Mouse (Mus musculus) 416B (cell line): ENCODE measurements around the gene Cfap70.
A peak's percentile ranks its signal among the peaks of the same experiment; 100 is the strongest.

Source experiments
- DNase-seq: peaks from one replicate; pipeline ENCODE4 v3.0.0; 2011; ENCODE audit warnings: low read depth

Cfap70 gene

DNA sequence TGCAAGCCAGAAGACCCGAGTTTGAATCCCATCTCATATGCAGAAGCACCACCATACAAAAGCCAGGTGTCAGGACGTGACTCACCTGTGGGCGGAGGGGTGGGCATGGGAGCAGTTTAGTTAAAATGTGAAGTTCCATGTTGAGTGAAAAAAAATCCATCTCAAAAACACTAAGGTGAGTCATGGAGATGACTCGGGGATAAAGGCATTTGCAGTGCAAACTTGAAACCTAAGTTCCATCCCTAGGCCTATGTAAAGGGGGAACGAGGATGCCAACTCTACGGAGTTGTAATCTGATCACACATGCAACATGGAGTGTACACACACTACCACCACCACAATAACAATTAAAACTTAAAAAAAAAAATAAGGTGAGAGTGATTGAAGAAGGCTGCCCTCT, 29.0 kb downstream of the Cfap70 start:
- DNase-seq = peak; percentile 18

DNA sequence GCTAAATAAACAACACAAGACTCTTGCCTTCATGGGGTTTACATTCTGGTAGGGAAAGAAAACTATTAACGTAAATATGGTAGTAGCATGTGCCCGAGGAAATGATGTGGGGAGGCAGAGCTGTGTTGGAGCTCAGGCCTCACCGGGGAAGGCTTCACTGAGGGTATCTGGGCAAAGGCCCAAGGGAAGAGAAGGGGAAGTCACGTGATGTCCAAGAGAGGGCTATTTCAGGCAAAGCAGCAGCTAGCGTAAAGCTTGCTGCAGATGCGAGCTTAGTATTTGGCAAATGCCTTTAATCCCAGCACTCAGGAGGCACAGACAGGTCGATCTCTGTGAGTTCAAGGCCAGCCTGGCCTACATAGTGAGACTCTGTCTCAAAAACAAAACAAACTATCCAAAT, 29.8 kb downstream of the Cfap70 start:
- peak; percentile 87 for DNase-seq

GRCm38 (mm10) chr14:20400071-20400470, 52.0 kb downstream of the Cfap70 start:
- DNase-seq = peak; percentile 72

- DNase-seq = peak; percentile 67
Observed at GRCm38 (mm10) chr14:20398864-20399263, 53.2 kb downstream of the Cfap70 start.

DNA sequence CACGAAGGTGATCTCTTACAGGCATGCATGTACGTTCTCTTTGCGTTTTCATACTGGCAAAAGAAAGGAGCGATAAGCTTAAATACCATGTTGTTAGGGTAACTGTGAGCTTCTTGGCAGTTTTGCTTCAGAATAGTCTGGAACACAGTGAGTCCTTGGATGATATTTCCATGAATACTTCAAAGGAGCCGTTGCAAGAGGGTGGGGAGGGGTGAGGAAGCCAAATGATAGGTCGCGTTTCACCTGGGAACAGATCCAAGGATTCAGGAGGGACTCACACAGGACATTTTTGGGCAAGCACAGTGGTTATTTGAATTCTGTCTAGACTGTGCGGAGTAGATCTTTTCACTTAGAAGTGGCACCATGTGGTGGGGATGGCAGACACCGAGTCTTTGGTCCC, 54.8 kb downstream of the Cfap70 start:
- DNase-seq = no peak

GRCm38 (mm10) chr14:20393205-20393913, 58.7 kb downstream of the Cfap70 start, which contains the start of gene Mrps16:
TSS of gene Mrps16 (minus strand) at chr14:20393634.
- DNase-seq = peak; percentile 97

GRCm38 (mm10) chr14:20392326-20392725, 59.7 kb downstream of the Cfap70 start:
- DNase-seq = peak; percentile 48

DNA sequence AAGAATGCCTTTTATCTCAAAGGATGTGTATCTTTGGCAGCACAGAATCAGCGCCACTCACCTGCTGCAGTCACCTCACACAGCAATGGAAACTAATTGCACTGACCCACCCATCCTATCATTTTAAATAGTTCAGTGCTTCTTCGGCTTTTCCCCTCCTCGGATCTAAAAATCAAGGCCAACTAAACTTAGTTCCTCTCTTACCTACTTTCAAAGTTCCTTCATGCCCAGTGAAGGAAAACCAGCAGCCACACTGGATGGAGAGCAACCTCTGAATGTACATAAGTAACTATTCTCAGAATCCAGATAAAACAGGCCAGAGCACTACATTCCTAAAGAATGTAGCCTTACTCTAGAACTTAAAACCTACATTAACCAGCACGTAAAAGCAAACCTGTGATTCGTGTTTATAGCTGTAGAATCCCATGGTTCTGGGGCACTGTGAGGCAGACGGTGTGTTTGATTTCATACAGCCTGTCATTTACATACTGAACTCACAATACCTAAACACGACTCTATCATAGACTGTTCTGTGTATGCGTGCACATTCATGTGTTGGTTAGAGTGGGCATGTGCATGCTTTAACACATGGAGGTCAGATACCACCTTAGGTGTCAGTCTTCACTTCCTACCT, 62.5 kb downstream of the Cfap70 start:
- no peak for DNase-seq

DNA sequence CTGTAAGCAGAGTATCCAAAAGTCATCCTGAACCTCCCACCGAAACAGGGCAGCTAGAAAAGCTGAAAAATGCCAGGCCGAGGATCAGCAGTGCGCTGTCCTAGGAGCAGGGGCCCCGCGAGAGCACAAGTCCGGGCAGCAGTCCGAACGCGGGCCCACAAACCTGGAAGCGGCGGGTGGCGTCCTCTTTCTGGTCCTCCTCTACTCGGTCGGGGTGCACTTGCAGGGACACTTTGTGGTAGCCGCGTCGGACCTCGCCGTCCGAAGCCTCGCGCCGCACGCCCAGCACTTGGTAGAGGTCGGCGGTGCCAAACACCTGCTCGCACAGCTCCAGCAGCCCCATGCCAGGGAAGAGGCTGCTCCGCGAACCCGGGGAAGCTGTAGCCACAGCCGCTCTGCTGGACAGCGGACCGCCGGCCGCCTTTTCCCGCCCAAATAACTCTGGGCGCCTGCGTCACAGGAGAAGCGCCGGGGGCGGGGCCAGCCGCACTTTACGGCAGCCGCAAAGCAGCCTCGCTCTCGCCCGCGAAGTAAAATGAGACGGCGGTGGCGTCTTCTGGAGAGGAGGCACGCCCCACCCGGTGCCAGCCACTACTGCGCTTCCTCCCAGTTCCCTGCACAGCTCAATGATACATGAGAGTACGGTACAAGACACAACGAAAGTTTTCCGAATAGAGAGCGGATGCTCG, 63.4 kb downstream of the Cfap70 start, which contains the start of gene Dnajc9:
TSS of gene Dnajc9 (minus strand) at position 470 of the 689 bp plus-strand sequence.
- peak; percentile 95 for DNase-seq

- no peak for DNase-seq
Observed at GRCm38 (mm10) chr14:20379753-20380430, 72.1 kb downstream of the Cfap70 start.

- DNase-seq = no peak
Observed at GRCm38 (mm10) chr14:20379087-20379640, 72.9 kb downstream of the Cfap70 start.

GRCm38 (mm10) chr14:20378313-20379061, 73.5 kb downstream of the Cfap70 start:
- DNase-seq = peak; percentile 52

DNA sequence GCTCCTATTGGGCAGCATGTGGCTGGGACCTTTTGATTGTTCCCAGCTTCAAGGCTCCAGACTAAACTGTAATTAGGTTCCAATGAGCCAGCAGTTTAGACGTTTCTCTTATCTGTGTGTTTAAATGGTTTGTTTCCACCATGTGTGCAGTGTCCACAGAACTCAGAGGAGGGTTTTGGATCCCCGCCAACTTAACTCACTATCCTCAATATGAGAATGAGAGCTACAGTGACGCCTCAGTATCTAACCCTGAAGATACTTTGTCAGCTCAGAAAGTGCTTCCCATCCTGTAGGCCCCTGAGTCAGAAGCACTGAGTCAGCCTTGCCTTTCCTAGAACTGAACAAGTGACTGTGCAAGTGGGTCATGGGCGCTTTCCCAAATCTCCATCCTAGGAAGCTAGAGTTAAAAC, 74.9 kb downstream of the Cfap70 start:
- peak; percentile 36 for DNase-seq

DNA sequence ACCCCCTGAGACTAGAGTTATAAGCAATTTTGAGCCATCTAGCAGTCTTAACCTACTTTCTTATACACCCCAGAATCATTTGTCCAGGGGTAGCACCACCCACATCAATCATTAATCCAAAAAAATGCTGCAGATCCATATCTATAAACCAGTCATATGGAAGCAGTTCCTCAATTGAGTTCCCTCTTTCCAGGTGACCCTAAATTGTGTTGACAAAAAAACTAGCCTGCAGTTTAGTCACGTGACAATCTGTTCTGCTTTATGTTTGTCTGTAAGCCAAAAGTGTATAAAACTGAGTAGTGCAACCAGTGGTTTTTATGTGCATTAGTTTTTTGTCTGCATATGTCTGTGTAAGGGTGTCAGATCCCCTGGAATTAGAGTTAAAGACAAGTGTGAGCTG, 80.2 kb downstream of the Cfap70 start:
- DNase-seq = no peak

DNA sequence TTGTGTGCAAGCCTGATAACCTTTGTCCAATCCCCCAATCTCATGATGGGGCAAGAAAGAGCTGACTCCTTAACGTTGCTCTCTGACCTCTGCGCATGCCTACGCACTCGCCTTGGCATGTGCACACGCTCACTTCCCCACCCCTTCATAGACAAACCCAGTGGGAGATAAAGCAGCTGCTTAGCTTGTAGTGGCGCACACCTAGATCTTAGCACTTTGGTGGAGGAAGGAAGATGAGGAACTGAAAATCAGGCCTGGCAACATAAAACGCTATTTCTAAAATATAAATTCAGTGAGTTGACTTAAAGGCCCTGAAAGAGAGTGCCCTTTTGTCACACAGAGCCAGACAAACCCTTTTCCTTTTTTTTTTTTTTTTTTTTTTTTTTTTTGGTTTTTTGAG, 81.2 kb downstream of the Cfap70 start:
- no peak for DNase-seq

- peak; percentile 33 for DNase-seq
Observed at GRCm38 (mm10) chr14:20368271-20368670, 83.8 kb downstream of the Cfap70 start.

DNA sequence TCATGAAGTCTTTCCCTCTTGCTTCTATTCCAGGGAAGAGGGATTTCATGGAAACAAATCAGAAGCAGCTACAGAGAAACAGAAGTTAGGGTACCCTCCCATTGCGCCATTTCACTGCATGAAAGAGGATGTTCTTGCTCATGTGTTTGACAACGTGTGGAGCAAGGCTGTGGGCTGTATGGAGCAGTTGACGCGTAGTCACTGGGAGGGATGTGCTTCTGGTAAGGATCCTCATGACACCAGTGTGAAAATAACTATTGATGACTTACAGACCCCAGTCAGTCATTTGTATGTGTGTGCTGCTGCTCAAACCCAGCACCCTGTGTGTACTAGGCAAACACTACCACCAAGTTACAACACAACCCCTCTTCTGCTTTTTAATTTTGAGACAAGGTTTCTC, 88.8 kb downstream of the Cfap70 start:
- peak; percentile 48 for DNase-seq

GRCm38 (mm10) chr14:20347991-20348541, 104.0 kb downstream of the Cfap70 start, which contains the start of the genes Ecd and Fam149b:
TSS of gene Ecd (minus strand) at chr14:20348121.
TSS of gene Fam149b (plus strand) at chr14:20348162.
- DNase-seq = peak; percentile 98

- no peak for DNase-seq
Observed at GRCm38 (mm10) chr14:20347441-20347990, 104.5 kb downstream of the Cfap70 start.

GRCm38 (mm10) chr14:20345885-20346284, 106.1 kb downstream of the Cfap70 start:
- DNase-seq = no peak
